Mouse (Mus musculus) ES-CJ7 (cell line): ENCODE measurements around the gene Ppt2.

ENCODE experiments used
- DNase-seq: peaks from one replicate; pipeline ENCODE4 v3.0.0; 2011; ENCODE audit warnings: low read depth, low spot score

The Ppt2 gene

DNA sequence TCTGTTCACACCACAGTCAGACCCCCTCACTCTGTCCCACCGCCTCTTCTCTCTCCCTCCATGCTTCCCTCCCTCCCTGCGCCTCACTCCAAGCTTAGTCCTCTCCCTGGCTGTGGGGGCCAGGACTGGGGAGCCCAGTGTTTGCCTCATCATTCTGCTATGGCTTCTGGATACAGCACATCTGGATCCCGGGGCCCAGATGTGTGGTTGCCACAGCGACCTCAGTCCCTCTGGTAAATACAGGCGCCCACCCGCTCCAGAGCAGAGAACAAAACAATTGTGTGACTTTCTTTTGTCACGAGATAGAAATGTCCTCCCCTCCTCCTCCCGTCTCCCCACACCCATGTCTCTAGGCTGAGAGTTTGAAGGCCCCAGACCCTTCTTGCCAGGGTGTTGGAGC, 28.4 kb upstream of the Ppt2 start:
- DNase-seq, result no peak

DNA sequence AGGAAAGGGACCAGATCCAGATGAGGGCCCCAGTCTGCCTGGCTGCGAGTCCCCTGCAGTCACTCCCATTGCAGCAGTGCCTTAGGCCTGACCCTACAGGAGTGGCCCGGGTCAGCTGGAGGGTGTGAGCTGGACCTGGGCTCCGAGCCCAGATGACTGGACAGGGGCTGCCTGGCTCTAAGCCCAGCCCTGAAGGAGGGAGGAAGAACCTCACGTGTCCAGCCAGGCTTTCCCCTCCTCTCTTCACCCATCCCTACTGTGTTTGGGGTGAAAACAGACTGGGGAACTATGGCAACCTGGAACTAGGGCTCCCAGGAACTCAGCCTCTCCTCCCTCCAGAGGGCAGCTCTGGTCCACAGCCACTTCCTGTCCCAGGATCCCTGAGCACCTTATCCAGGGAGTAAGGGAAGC, 27.3 kb upstream of the Ppt2 start:
- no peak for DNase-seq

DNA sequence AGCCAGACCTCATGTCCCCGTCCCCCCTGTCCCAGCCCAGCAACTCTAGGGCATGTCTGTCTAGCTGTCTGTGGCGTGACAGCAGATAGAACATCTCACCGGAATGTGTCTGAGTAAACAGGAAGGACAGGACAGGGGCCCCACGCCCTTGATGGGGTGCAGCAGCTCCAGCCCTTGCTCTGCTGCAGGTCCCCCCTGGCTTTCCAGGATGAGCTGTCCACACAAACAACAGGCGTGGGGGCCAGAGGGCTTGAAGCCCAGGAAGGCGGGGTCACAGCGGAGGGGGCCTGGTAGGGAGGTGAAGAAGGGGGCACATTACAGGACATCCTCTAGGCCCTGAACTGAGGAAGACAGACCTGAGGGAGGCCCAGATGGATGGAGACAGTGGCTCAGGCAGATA, 26.9 kb upstream of the Ppt2 start:
- no peak for DNase-seq

DNA sequence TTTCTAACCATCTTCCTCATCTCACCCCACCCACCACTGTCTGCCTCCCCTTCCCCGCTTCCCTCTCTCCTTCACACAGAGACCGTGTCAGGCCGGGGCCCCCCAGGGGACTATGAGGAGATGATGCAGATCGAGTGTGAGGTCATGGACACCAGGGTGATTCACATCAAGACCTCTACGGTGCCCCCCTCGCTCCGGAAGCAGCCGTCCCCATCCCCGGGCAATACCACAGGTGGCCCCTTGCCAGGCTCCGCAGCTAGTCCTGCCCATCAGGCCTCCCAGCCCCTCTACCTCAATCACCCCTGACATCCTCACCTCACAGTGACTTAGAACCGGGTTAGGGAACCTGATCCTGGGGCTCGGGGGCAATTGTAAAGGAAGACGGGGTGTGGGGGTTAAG, 26.1 kb upstream of the Ppt2 start:
- DNase-seq, result no peak

DNA sequence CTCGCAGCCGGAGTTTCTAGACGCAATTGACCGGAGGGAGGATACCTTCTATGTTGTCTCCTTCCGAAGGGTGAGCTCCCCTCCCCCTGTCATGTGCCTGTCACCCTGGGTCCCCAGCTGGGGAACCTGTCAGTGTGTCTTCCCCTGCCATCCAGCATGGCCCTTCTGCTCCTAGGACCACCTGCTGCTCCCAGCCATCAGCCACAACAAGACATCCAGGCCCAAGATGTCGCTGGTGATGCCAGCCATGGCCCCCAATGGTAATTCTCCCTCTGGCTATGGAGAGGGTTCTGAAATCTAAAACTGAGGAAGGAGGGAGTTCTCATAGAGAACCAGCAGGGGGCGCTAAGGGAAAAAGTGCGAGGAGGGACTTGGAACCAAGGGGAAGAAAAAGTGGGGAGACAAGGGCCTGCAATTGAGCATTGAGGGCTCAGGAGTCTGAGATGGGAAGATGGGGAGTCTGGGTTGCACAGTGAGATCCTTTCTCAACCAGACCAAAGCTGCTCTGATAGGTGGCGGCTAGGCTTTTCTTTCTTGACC, 25.5 kb upstream of the Ppt2 start:
- peak; percentile 64 for DNase-seq

DNA sequence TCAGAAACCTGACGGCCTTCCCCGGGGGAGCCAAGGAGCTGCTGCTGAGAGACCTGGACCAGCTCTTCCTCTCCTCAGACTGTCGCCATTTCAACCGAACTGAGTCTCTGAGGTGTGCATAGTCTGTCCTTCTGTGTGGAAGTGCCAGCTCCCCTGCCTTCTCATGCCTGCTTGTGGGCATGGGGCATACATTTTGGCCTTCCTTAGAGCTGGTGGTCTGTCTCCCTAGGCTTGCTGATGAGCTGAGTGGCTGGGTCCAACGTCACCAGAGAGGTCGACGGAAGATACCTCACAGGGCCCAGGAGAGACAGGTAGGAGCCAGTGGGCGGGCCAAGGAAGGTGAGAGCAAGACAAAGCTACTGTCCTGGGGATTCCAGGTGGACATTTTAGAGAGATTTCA, 24.7 kb upstream of the Ppt2 start:
- no peak for DNase-seq

DNA sequence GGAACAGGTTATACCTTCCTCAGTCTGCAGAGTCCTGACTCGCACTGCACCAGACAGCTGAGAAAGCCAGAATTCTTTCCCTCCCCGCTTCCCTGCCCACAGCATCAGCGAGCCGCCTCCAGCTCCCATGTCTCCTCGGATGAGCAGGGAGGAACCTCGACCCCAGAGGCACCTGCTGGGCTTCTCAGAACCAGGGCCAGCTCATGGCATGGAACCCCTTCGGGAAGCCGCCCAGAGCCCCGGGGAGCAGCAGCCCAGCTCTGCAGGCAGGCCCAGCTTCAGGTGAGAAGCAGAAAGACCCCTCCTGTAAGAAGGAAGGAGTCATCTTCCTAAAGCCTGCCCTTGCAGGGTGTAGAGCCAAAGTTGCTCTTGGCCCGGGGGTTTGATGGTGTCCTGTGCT, 24.2 kb upstream of the Ppt2 start:
- no peak for DNase-seq

DNA sequence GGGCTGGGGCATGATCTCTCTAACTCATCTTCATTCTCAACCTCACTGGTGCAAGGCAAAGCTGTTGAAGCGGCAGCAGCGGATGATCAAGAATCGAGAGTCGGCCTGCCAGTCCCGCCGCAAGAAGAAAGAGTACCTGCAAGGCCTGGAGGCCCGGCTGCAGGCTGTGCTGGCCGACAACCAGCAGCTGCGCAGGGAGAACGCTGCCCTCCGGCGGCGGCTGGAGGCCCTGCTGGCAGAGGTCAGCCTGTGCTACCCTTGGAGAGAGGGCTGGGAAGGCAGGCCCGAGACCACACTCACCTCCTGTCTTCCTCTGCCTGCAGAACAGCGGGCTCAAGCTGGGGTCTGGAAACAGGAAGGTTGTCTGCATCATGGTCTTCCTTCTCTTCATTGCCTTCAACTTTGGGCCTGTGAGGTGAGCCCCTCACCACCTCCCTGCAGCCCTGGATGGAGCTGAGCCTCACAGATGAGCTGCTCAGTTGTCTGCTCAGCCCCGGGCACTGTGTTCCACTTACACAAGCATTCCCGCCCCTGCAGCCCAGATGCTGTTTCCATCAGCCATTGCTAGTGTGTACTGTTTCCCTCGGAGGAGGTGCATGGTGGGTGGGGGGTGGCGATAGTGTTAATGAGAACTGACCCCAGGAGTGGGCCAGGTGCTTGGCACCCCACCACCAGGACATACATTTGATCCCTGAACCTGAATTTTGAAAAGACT, 23.4 kb upstream of the Ppt2 start:
- peak; percentile 56 for DNase-seq

DNA sequence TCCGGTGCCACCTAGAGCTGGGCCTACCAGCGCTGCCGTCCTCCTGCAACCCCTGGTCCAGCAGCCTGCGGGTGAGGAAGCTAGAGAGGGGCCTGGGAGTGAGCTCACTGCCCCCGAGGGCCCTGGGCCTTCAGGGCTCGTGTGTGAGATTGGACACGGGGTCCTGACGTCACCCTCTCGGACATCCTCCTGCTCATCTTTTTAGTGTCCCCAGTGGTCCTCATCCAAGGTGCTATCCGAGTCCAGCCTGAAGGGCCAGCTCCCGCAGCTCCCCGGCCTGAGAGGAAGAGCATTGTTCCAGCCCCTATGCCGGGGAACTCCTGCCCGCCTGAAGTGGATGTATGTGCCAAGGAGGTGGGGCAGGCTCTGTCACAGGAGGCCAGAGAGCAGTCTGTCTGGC, 22.5 kb upstream of the Ppt2 start:
- no peak for DNase-seq

DNA sequence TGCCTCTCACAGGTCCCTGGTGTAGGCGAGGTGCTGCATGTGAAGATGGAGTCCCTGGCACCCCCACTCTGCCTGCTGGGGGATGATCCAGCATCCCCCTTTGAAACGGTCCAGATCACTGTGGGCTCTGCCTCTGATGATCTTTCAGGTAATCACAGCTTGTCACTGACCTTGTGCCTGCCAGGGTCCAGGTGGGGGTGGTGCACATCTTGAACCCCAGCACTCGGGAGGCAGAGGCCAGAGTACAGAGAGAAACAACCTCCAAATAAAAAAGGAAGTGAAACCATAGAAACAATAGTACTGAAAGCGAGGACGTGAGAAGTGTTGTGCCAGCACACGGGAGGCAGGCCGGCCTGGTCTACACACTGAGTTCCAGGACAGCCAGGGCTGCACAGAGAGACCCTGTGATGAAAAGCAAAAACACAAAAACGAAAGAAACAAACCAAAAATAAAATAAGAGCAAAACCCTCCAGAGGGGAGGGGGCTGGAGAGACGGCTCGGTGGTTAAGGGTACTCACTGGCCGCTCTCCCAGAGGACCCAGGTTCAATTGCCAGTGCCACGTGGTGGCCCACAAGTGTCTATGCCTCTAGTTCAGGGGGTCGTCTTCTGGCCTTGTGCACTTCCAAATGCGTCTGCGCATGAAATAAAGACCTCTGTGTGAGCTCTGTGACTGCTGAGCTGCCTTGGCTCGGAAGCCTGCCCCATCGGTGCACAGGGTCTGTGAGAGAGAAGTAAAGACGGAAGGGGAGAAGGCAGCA, 21.0 kb upstream of the Ppt2 start:
- no peak for DNase-seq

DNA sequence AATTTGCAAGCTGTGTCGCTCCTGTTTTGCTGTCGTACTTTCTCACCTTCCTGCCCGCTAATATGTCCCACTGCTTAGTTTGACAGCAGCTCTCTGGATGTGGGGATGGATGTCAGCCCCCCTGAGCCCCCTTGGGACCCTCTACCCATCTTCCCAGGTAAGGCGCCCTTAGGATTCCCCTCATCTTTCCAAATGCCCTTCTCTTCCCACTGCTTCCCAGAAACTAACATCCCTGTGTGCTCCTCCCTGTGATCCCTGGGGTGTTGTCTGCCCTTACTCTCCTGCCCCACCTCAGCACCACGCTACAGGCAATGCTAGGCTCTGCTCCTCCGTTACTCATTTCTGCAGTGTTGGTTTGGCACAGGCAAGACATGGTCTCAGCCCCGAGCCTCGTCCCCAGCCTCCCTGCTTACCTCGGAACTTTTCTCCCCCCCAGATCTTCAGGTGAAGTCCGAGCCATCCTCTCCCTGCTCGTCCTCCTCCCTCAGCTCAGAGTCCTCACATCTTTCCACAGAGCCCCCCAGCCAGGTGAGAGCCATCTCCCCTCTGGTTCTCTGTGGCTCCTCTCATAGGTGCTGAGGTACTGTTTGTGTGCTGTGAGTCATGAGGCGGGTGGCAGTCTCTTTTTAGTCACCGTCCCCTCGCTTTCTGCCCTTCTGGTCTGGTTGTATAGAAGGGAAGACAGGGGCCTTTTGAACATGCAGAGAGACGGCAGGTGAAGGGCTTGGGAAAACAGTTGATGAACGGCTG, 20.0 kb upstream of the Ppt2 start:
- no peak for DNase-seq

DNA sequence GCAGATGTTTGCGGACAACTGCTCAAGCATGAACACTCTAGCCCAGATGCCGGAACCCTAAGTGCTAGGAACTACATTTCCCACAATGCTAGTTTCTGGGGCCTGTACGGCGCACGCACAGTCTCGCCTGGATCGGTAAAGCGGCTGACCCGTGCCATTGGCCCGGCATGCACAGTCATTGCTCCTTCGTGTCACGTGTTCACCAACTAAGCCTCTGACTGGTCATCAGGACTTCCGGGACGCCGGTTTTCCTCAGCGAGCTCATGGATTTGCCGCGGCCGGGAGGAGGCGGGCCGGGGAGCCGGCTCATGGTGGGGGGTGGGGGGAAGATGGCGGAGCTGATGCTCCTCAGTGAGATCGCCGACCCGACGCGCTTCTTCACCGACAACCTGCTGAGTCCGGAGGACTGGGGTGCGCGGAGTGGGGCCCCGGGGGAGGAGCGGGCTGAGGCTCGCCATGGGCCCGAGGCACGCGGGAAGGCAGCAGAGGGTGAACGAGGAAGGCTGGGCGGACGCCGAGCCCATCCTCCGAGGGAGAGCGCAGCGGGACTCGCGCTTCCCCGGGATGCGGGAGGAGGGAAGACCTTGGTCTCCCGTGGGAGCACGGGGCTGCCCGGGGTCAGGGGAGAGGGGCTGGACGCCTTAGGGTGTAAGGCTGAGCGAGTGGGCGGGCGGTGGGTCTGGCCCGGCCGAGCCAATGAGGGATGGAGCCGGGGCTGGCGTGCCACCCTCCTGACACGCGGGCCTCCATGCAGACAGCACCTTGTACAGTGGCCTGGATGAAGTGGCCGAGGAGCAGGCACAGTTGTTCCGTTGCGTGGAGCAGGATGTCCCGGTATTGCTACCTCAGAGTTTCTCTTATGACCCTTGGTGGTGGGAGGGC, 18.8 kb upstream of the Ppt2 start, which contains the start of gene Atf6b:
Atf6b (plus strand) TSS at position 241 of the 882 bp plus-strand sequence.
- DNase-seq, result peak; percentile 99

DNA sequence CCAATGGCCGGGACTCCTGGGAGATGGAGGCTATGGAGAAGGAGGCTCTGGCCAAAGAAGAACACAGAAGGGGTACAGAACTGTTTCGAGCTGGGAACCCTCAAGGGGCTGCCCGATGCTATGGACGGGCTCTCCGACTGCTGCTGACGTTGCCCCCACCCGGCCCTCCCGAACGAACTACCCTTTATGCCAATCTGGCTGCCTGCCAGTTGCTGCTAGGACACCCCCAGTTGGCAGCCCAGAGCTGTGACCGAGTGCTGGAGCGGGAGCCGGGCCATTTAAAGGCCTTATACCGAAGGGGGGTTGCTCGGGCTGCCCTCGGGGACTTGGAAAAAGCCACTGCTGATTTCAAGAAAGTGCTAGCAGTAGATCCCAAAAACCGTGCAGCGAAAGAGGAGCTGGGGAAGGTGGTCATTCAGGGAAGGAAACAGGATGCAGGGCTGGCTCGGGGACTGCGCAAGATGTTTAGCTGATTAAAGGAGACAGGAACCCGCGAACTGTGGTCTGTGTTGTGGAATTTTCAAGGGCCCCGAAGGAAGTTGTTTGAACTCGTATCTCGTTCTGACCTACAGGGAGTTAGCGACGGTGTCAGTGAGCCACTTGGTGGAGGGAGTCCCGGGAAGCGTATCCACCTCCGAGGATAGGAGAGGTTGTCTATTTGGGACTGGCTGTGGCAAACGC, 17.7 kb upstream of the Ppt2 start:
- no peak for DNase-seq

DNA sequence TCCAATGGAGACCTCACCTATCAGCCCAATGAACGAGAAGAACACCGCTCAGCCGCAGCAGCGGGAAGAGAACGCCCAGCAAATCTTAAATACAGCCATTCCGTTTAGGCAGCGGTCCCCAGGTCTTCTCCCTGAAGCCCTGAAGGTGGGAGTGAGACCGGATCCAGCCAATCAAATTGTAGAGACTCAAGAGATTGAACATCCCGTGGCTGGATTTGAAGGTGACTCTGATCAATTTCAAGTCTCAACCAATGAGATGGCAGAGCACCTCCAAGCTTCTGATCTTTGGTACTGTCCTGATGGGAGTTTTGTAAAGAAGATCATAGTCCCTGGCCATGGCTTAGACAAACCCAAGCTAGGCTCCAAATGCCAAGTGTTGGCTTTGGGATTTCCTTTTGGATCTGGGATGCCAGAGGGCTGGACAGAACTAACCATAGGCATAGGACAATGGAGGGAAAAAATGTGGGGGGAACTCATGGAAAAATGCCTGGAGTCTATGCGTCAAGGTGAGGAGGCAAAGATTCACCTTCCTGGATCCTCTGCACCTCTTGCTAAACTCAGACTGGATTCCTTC, 17.0 kb upstream of the Ppt2 start:
- peak; percentile 84 for DNase-seq

DNA sequence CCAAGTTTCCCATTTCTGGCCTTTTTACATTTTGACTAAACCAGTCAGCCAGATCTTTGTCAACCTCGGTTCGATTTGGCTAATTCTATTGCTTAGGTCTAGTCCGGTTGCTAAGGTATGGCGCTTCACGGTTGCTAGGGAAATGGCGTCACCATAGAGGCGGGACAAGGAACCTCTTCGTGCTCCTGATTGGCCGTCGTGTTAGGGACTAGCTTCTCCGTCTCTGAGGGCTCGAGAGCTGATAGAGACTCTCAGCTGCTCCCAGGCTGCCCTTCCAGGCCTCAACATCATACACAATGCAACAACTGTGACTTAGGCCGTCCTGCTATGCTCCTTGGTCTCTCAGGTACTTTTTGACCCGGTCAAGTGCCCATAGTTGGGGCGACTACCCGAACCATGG, 16.3 kb upstream of the Ppt2 start, which contains the start of gene Fkbpl:
Fkbpl (plus strand) TSS at position 157 of the 400 bp plus-strand sequence.
- peak; percentile 98 for DNase-seq

DNA sequence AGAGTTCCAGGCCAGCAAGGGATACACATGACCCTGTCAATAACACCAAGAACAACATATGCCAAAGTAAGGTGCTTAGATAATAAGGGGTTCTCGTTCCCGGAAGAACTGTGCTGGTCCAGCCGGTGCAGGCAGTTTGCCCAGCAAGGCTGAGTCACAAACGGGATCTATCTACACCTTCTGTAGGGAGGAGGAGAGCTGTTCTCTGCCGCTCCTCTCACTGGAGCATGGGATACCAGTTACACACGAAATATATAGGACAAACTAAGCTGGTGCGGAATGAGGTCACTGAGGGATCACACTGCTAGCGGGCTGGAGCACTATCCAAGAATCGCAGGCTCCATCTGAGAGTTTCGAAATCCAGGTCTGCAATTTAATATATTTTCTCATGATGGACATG, 15.6 kb upstream of the Ppt2 start:
- no peak for DNase-seq

DNA sequence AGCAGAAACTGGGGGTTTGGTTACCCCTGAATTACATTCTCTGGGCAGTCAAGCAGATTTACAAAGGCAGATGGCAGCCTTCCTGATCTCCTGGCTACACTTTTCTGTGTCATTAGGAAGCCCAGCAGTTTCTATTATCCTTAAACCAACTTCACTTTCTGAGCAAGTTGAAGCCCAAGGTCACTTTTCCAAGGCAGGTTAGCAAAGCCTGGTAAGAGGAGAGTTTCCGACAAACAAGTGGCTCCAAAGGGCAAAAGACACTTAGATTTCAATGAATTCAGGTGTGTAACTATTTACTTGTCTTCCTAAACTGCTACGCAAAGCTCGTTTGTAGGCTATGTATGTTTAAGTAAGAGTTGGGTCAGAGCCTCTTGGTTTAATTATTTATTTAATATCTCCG, 15.1 kb upstream of the Ppt2 start:
- no peak for DNase-seq

DNA sequence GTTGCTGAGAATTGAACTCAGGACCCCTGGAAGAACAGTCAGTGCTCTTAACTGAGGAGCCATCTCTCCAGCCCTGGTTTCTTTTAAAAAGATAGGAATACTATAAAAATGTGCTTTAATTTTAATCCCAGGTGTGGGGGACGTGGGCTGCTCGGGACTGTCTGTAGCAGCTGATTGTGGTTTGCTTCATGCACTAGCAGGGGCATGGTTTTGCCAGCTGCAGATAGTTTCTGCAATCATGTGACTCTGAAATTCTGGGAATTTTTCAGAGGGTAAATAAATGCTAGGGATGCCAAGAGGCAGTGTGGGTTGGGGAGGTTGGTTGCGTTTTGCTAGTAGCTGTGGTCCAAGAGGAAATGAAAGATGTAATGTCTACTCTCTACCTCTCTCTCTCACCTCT, 13.6 kb upstream of the Ppt2 start:
- DNase-seq, result no peak

DNA sequence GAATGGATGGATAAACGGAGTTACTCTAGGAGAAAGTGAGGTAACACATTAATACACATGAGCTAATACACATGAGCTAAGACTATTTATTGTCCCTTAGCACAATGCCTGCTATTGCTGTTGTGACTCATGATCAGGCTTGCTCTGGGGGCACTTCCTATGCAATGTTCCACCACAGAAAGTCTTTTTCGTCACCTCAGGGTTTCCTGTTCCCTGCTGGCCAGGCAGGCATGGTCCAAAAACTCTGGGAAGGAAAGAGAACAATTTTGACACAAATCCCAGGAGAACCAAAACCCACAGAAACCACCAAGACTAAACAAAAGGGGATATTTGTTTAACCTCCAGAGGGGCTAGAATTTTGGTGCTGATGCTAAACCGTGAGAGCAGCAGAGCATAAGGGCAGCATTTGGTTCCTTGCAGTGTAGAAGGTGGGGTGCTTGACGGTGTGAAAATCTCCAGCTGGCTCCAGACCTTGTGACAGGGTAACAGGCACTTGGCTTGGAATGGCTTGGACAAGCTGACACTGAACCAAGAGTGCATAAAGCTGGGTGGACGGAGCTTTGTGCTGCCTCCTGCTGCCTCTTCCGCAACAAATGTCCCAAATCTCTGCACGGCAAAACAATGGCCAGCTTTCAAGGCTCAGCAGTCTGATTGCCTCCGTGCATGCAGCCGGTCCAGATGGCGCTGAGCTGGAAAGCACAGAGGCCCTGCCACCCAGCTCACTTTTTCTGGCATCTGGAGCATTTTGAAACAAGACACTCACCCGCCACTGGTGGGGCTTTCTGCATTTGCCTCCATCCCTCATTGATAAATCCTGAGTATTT, 12.7 kb upstream of the Ppt2 start:
- no peak for DNase-seq
